Mouse (Mus musculus) bone marrow, adult 2 months (tissue): ENCODE results near the gene Dusp1.

ENCODE experiments used
- CTCF ChIP-seq: fragments of 200-500 bp; IDR thresholded peaks from 2 replicates; pipeline ENCODE4 v1.5.1; 2011; ENCODE audit warnings: low read length, control low read depth; ENCODE audit not compliant: control insufficient read depth, insufficient read depth
- POLR2A ChIP-seq: fragments of 200-500 bp; IDR thresholded peaks from 2 replicates; pipeline ENCODE4 v1.6.1; 2011; ENCODE audit warnings: low read depth, mild to moderate bottlenecking, control low read depth, low read length, borderline replicate concordance; ENCODE audit not compliant: control insufficient read depth

GRCm38 (mm10) chr17:26540083-26540482, 21.8 kb downstream of the Dusp1 start:
- no peak for TF ChIP-seq CTCF
- no peak for TF ChIP-seq POLR2A
